Mouse (Mus musculus) adrenal gland, postnatal 14 days (tissue): ENCODE data around the gene Tmem28. TPM values are rescaled to one million over a fixed set of nuclear protein-coding genes. Genes with fewer than 3 reads are reported as not detected.

Experiments
- DNase-seq: peaks from one replicate; pipeline ENCODE4 v3.0.0; 2021; ENCODE audit warnings: mixed read lengths
- long read RNA-seq, 2 experiments: library from polyadenylated mRNA; stranded (forward); transcript quantifications; one replicate each; pipeline ENCODE4 v2.0.0; 2021
- total RNA-seq: library from RNA; stranded (reverse); gene quantifications from 2 replicates; pipeline ENCODE4 v1.2.3, GENCODE M21; 2021

Gene Tmem28
- 2.3 and 2.6 TPM in 2 replicates for total RNA-seq
- long read RNA-seq, experiment 1, partial matches to known transcripts, result 0 of 2 reads
- long read RNA-seq, experiment 1, other reads (novel, unspliced or antisense), result 0 of 2 reads
- long read RNA-seq, experiment 2, result 0 reads

DNA sequence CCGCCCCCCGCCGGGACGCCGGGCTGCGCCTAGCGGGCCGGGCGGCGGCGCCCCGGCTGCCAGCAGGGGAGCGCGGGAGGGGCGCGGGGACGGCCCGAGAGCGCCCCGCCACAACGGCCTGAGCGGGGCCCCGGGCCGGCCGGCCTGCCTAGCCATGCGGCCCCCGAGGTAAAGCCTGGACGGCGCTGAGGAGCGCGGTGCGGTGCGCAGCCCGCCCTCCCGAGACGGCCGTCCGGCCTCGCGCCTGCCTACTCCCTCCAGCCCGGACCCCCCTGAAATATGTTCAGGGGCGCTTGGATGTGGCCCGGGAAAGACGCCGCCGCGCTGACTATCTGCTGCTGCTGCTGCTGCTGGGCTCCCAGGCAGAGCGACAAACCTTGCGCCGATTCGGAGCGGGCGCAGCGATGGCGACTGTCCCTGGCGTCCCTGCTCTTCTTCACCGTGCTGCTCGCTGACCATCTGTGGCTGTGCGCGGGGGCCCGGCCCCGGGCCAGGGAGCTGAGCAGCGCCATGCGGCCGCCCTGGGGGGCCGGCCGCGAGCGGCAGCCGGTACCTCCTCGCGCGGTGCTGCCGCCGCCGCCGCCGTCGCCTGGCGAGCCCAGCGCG is at the start of gene Tmem28:
TSS of gene Tmem28 (plus strand) at position 232 of the 606 bp plus-strand sequence.
- peak; percentile 6 for DNase-seq

DNA sequence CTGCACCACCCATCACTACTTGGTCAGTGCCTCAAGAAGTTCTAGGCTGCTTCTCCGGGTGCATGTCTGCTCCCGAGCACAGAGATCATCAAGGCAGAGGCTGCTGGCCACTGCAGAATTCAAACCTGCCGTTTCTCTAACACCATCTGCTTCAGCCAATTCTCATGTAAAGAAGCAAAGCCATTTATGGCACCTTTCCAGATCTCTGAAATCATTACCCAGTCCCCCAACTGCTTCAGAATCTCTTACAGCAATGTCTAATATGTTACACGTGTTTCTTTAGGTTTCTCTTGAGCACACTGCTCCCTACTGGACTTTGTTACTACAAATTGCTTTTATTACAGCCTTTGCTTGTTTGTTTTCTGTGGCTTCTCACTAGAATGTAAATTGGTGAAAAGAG is 40.5 kb upstream of the Tmem28 start:
- DNase-seq, result no peak

DNA sequence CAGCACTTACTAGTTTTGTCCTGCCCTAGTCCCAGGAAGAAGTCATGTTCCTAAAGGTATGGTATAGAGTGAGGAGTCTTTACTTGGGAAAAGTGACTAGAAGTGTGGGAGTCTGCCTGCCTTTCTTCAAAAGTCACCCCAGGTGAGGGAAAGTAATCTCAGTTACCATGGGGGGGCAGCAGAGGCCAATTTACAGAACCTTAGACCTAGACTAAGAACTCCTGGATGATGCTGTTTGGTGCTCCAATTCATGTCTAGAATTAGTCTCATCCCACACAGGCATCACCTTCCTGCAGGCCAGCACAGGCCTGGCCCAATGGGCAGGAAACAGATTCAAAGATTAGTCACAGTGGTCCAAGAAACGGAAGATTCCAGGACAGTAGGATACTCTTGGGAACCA is 12.4 kb upstream of the Tmem28 start:
- peak; percentile 24 for DNase-seq

DNA sequence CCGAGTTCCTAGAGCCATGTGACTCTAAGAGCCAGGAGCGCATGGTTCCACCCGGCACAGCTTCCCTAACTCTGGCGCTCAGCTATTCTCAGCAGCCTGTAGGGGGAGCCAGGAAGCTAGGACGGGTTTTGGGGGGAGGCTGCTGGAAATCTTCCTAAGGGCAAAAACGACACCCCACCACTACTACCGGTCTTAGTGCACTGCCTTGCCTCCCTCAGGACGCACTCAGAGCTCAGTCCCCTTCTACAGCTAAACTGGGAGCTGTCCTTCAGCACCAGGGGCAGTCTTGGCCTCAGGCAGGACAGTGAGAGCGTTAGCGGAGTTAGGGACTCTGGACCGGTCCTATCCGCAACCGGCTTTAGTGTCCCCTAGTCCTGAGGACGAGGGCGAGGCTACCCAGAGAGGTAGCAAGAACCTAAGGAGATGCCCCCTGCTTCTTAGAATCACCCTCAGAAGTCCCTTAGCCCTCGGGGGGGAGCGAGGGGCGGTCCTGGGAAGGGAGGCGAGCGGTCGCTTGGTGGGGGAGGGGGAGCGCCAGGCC is 1.4 kb upstream of the Tmem28 start:
- DNase-seq, result peak; percentile 79

DNA sequence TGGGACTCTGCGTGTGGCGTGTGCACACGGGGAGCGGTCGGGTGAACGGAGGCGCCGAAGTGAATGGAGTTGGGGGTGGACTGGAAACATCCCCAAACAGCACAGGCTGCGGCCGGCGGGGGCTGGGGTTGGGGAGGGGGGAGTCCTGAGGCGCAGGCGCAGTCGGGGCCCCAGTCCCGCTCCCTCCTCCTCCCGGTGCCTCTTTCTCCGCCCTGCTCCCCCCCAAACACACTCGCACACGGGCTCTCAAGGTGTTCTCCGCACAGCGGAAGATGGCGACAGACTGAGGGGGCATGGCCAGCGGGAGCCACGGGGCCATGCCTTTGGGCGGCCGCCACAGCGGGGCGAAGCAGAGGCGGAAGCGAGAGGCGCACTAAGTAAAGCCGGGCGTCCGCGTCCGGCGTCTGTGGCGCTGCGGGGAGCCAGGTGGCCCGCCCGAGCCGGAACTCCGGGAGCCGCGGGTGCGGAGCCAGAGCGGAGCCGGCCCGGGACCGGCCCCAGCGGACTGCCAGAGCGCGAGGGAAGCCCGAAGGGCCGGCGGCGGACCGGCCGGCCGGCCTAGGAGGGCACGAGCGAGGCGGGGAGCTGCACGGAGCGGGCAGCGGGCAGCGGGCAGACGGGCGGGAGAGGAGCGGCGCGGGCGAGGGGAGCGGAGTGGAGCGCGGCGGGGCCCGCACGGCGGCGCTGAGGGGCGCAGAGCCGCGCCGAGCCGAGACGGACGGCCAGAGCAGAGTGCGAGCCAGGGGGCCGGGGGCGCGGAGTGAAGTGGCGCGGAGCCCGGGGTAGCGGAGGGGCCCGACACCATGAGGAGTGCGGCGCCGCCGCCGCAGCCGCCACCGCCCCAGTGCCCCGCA is 658 bp upstream of the Tmem28 start:
- peak; percentile 31 for DNase-seq

DNA sequence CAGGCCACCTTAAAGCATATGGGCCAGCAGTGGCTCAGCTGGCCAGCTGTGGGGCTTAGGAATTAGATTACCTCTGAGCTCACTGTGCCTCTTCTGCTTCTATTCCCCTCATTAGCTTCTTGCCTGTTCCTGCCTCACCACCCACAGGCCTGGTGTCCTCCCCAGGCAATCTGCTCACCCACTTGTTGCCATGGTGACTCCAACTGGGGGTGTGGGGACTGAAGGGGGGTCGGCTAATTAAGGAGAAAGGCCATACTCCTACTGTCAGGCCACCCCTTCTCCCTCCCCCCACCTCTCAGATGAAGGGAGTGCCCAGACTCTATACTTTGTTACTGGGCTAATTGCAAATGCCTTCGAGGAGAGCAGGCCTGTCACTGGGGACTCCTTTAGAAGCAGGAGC is 21.3 kb downstream of the Tmem28 start:
- DNase-seq, result no peak

DNA sequence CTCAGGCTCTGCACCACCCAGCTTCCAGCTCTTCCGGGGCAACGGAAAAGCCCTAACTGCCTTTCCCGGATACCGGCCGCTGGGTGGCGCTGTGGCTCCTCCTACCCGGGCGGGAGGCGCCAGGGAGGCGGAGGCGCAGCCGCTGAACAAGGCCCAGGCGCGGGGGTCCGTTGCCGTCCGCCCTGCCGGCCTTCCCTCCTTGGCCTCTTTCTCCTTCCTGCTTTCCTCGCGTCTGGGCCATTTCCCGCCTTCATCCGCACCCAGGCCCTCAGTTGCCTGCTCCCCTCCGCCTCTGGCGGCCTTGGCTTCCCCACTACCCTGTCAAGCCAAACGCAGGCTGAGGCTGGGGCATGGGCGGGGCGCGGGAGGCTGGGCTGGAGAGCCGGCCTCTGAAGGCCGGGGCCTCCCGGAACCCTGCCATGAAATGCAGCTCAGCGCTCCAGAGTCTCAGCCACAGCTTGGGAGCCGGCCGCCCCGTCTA is 32.5 kb downstream of the Tmem28 start:
- peak; percentile 89 for DNase-seq

DNA sequence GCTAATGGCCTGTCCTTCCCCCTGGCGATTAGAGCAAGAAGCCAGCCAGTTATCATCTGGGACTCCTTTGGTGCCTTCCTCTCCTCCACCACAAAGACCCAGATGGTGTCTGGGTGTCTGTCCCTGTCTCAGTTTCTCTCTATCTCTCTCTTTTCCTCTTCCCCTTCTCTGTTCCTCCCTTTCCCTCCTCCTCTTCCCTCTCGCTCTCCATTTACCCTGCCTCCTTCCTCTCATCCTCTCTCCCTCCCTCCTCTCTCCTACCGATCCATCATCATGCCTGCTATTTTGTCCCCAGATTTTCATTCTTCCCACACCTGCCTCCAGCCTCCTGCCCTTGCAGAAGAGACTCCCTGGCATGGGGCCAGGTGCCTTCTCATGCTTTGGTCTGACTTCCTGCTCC is 33.0 kb downstream of the Tmem28 start:
- no peak for DNase-seq

DNA sequence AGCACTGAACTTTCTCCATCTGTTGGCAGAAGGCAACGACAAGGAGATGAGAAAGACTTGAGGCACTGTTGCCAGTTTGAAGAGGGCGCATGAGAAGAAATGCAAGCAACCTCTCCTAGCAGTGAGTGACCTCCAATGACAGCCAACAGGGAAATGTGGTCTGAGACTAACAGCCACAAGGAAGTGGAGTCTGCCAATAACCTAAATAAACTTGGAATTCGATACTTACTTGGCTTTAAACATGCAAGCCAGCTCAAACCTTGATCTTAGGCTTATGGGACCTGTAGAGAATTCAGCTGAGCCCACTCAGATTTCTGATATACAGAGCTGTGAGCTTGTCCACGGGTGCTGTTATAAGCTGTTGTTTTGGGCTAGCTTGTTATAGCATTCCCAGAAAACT is 51.4 kb downstream of the Tmem28 start:
- DNase-seq, result no peak

DNA sequence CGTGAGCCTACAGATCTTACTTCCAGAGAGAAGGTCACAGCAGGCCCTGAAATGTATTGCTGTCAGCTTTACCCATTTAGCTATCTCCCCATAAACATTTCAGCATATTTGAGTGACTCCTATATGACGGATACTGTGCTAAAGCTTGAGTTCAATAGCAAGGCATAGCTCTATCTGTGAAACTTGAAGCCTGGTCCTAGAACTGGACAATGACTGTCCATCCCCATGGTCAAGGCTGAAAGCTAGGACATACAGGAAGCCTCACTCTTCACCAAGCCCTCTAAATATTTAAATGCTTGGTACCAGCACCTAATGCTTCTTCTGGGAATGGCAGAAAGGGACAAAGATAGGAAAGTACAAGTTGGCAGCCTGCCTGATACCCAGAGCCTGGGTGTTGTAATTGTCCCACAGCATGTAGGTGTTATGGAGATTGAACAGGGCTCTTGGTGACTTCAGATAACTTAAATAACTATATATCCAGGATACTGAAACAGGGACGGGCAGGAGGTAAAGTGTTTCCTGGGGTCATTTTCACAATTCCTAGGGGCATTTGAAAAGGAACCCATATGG is 51.9 kb downstream of the Tmem28 start:
- DNase-seq, result no peak

DNA sequence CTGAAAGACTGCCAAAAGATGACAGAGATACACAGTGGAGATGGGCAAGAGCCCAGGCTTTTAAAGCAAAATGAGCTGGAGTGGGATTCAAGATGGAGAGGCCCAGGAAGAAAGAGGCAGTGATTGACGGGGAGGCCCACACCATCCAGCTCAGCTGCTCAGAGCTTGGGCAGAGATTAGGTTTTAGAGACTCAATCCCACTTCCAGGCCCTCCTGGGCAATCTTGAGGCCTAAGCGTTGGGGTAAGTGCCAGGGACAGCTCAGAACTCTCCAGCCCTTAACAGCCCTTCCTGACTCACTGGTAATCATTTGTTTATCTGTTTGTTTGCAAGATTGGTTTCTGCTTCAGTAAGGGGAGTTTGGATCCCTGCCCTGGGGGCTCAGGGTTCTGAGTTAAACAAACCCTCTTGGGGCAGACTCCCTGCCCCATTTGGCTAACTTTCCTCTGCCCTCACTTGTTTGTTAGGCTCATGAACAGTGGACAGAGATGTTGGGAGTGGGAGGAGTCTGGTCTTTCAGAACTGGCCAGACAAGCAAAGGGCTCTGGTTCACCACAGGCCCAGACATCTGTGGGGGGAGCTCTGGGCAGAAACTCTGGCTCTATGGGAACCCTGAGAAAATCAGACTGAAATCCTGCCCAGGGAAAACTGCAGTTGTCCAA is 52.6 kb downstream of the Tmem28 start:
- DNase-seq, result no peak

DNA sequence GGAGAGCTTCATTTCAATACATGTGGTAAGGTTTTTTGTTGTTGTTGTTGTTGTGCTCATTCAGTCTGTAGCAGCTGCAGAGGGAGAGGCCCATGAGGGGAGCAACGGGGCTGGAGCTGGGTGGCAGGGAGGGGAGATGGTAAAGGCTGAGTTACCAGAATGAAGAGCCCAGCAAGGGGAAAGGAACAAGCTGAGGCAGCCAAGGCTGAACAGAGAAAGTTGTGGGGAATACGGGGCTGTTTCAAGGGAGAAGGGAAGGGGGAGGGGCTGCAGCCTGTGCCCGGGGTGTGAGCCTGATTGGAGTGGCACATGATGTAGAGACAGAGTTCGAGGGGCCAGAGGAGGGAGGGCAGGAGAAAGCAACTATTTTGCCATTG is 53.1 kb downstream of the Tmem28 start:
- no peak for DNase-seq

DNA sequence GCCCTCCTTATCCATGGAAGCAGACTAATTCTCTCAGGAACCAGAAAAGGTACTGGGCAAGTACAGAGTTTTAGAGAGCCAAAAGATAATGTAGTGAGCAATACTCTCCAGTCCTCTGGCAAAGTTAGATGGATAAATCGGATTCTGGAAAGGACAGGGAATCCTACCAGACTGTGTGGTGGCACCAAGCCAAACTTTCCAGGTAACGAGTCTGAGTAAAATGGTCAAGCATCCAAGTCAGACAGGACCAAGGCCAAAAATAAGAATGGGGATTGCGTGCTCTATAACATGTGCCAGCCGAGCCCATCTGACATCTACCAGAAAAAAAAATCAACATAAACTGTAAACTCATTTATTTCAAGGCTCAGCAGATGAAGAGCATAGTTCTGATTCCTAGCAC is 56.0 kb downstream of the Tmem28 start:
- DNase-seq, result no peak

DNA sequence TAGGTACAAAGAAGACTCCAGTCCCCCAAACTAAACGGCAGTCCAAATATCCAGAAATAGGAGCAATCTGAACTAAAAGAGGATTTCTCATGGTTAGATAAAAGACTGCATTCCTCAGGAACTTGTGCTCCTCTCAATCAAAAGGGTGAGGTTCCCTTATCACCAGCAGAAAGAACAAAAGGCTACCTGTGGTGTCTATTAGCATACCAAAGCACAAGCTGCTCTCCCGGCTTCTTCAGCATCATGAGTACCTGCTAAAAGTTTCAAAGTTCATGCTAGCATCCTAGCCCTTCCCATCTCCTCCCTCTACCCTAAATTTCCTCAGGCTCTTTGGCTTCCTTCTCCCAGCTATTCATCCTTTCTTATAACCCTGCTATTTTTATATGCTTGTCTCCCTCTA is 62.6 kb downstream of the Tmem28 start:
- no peak for DNase-seq

Other genes starting within 250 kb of the Tmem28 start
- 7.5 and 9.9 TPM in 2 replicates for gene Eda, start 154.6 kb downstream of the Tmem28 start, total RNA-seq